Mouse (Mus musculus) kidney, adult 11 months (tissue): ENCODE results near the gene Zdhhc1.

Experiments used
- DNase-seq: peaks from one replicate; pipeline ENCODE4 v3.0.0; 2022

Gene Zdhhc1

GRCm38 (mm10) chr8:105475742-105476141 lies 21.0 kb downstream of the Zdhhc1 start:
- no peak for DNase-seq

- DNase-seq = no peak
These were observed 21.4 kb downstream of the Zdhhc1 start for GRCm38 (mm10) chr8:105475254-105475653.

GRCm38 (mm10) chr8:105474680-105475079 lies 22.0 kb downstream of the Zdhhc1 start:
- no peak for DNase-seq

GRCm38 (mm10) chr8:105473816-105474606 lies 22.7 kb downstream of the Zdhhc1 start:
- DNase-seq = peak; percentile 45

GRCm38 (mm10) chr8:105472983-105473382 lies 23.7 kb downstream of the Zdhhc1 start:
- no peak for DNase-seq

- no peak for DNase-seq
These were observed 24.2 kb downstream of the Zdhhc1 start for GRCm38 (mm10) chr8:105472414-105472932.

- DNase-seq = peak; percentile 95
These were observed 25.2 kb downstream of the Zdhhc1 start, which contains the start of gene Tppp3 for GRCm38 (mm10) chr8:105471314-105472015. TSS of gene Tppp3 (minus strand) at chr8:105471526.

GRCm38 (mm10) chr8:105470681-105471313 lies 25.9 kb downstream of the Zdhhc1 start:
- DNase-seq = no peak

- DNase-seq = no peak
These were observed 26.4 kb downstream of the Zdhhc1 start for GRCm38 (mm10) chr8:105470262-105470661.

- DNase-seq = no peak
These were observed 26.9 kb downstream of the Zdhhc1 start for GRCm38 (mm10) chr8:105469816-105470215.

GRCm38 (mm10) chr8:105469041-105469695 lies 27.5 kb downstream of the Zdhhc1 start:
- no peak for DNase-seq

- no peak for DNase-seq
These were observed 28.5 kb downstream of the Zdhhc1 start for GRCm38 (mm10) chr8:105468002-105468720.

- no peak for DNase-seq
These were observed 29.2 kb downstream of the Zdhhc1 start for GRCm38 (mm10) chr8:105467396-105467985.

GRCm38 (mm10) chr8:105466700-105467291 lies 29.9 kb downstream of the Zdhhc1 start:
- DNase-seq = no peak

- DNase-seq = no peak
These were observed 30.5 kb downstream of the Zdhhc1 start for GRCm38 (mm10) chr8:105466246-105466645.

GRCm38 (mm10) chr8:105464595-105464994 lies 32.1 kb downstream of the Zdhhc1 start:
- no peak for DNase-seq

- DNase-seq = no peak
These were observed 35.5 kb downstream of the Zdhhc1 start for GRCm38 (mm10) chr8:105461085-105461803.

GRCm38 (mm10) chr8:105455218-105455617 lies 41.5 kb downstream of the Zdhhc1 start:
- DNase-seq = no peak

GRCm38 (mm10) chr8:105454088-105454487 lies 42.6 kb downstream of the Zdhhc1 start:
- DNase-seq = no peak

GRCm38 (mm10) chr8:105453296-105453695 lies 43.4 kb downstream of the Zdhhc1 start:
- DNase-seq = no peak
